Comparison of ENCODE assay signal across 22 mouse cellular contexts in the genomic region with DNA sequence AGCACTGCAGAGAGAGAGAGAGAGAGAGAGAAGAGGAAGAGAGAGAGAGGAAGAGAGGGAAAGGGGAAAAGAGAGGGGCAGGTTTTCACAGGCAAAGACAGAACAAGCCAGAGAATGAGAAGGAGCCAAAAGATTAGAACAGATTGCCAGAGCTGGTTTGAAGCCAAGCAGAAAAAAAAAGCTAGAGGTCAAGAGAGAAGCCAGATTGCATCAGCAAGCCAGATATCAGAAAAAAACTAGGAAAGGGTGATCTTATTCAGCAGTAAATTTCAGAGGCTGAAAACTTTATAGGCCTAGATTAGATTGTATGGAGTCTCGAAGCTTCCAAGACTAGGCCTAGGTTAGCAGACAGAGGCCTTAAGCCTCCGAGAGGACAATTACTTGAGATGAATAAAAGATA. TPM values are rescaled to one million over a fixed set of nuclear protein-coding genes. Genes with fewer than 3 reads are reported as not detected.
DNase-seq lines count a peak whose midpoint lies in the region; TF ChIP-seq lines count a peak whose summit lies in the region.
"Had no signal": no experiment of that assay in that cellular context is flagged by ENCODE, and none has a peak within 500 bp of the region (broad histone marks: within the 10 kb centered on the region; RNA-seq: fewer than 3 reads in every experiment).

No protein-coding gene starts in this region.

- H3K27ac ChIP-seq in liver, adult 2 months (replicated peaks; ENCODE audit: insufficient read depth, low read depth, low read length): peak overlapping the region; percentile 78; the same call in 1 of the 2 replicates

- no peak overlapping the region for H3K4me3 ChIP-seq in liver, adult 2 months (ENCODE audit: insufficient read depth, low read depth, low read length)

- H3K4me1 ChIP-seq in liver, adult 2 months (ENCODE audit: control insufficient read depth, insufficient read depth, low read length): peaks cover 34% of the 10 kb centered on the region

- TF ChIP-seq POLR2A in liver, adult 2 months (IDR thresholded peaks at IDR 0.05; ENCODE audit: extremely low read depth, insufficient read depth, low read length): no peak

- peak; percentile 92 for DNase-seq in liver, adult 2 months (ENCODE audit: extremely low read depth, low read depth, low spot score)
- DNase-seq in liver: no peak
- DNase-seq: adrenal gland, adult 2 months; adrenal gland, adult 8-10 months; adrenal gland, postnatal 10 days; adrenal gland, postnatal 14 days; adrenal gland, postnatal 25 days; adrenal gland, postnatal 36 days; B cell, adult 2 months; cerebellum, adult 11 months; cerebellum, adult 11-12 months; cerebellum, adult 18-20 months; cerebellum, adult 2 months had no signal

- no peaks in the 10 kb centered on the region for H3K27me3 ChIP-seq in liver, adult 2 months (ENCODE audit: control insufficient read depth, insufficient read depth, low read length)
- H3K27me3 ChIP-seq: CH12.LX, Patski had no signal

- H3K79me2 ChIP-seq in liver, adult 2 months (ENCODE audit: control insufficient read depth, insufficient read depth, low read length): peaks cover 29% of the 10 kb centered on the region

- H3K9ac ChIP-seq in liver, adult 2 months (ENCODE audit: low read depth, low read length): no peak overlapping the region

- WGBS in liver, adult 2 months: 52% methylated on average over 2 of the region's 2 CpGs

- no peak for TF ChIP-seq CTCF in liver, adult 2 months (IDR thresholded peaks at IDR 0.05; ENCODE audit: low read depth, low read length)

- peaks cover 20% of the 10 kb centered on the region for H3K36me3 ChIP-seq in liver, adult 2 months (ENCODE audit: control insufficient read depth, insufficient read depth, low read length)
- H3K36me3 ChIP-seq: G1E had no signal

RNA-seq across cellular contexts. Expression of gene Cbs, which starts 9.1 kb away (rescaled TPM):
- 236 and 490 TPM in 2 replicates for total RNA-seq in liver, adult 2 months (2014; rRNA removed)
- polyA plus RNA-seq in liver, adult 2 months (2012; rRNA removed): 782 and 968 TPM in 2 replicates
- polyA plus RNA-seq: G1E had no signal

RNA-seq across cellular contexts. Expression of gene U2af1, which starts 30.7 kb away (rescaled TPM):
- total RNA-seq in liver, adult 2 months (2014; rRNA removed): 53.5 and 57.1 TPM in 2 replicates
- 40.4 and 42.7 TPM in 2 replicates for polyA plus RNA-seq in liver, adult 2 months (2012; rRNA removed)

RNA-seq across cellular contexts. Expression of gene Cryaa, which starts 49.6 kb away (rescaled TPM):
- total RNA-seq in liver, adult 2 months (2014; rRNA removed): not detected in 2 replicates
- not detected in 2 replicates for polyA plus RNA-seq in liver, adult 2 months (2012; rRNA removed)
- total RNA-seq: adrenal gland, adult 18-20 months; adrenal gland, adult 2 months; adrenal gland, adult 8-10 months; adrenal gland, postnatal 10 days; adrenal gland, postnatal 14 days; adrenal gland, postnatal 25 days; adrenal gland, postnatal 36 days; adrenal gland, postnatal 4 days; G1E; MEL had no signal
- polyA plus RNA-seq: activated CD4-positive, CD25-positive, alpha-beta regulatory T cell, adult 4 months; adrenal gland, adult 2 months; C2C12; CD4-positive, CD25-positive, alpha-beta regulatory T cell, adult 4 months; G1E; Patski had no signal
